Mouse (Mus musculus) macrophage (primary cell): Measurements from ENCODE around the gene Hacd4. TPM values are rescaled to one million over a fixed set of nuclear protein-coding genes. Genes with fewer than 3 reads are reported as not detected.

Experiments used
- H3K27ac ChIP-seq: fragments of 350-480 bp; formaldehyde crosslinking; 2 replicates; pipeline ENCODE4 v1.9.0; 2021
- H3K36me3 ChIP-seq: fragments of 350-480 bp; formaldehyde crosslinking; 2 replicates; pipeline ENCODE4 v1.9.0; 2021; ENCODE audit errors: inconsistent target
- H3K4me3 ChIP-seq: fragments of 350-480 bp; formaldehyde crosslinking; 2 replicates; pipeline ENCODE4 v1.9.0; 2021; ENCODE audit errors: inconsistent target
- H3K79me2 ChIP-seq: fragments of 350-480 bp; formaldehyde crosslinking; 2 replicates; pipeline ENCODE4 v1.9.0; 2021; ENCODE audit errors: inconsistent target
- WGBS: methylation state at CpG from one replicate; pipeline ENCODE4 v1.1.7; 2026; ENCODE audit warnings: inconsistent platforms; ENCODE audit not compliant: missing documents; 5-methylcytosine and 5-hydroxymethylcytosine counted together
- polyA plus RNA-seq: library from polyadenylated mRNA; stranded (reverse); fragments of 250-400 nt; gene quantifications from 3 replicates; pipeline ENCODE4 v1.2.4, GENCODE M21; 2018; ENCODE audit warnings: inconsistent platforms

Hacd4 gene
- polyA plus RNA-seq, 1 experiment from 2014 or later = 180 TPM

DNA sequence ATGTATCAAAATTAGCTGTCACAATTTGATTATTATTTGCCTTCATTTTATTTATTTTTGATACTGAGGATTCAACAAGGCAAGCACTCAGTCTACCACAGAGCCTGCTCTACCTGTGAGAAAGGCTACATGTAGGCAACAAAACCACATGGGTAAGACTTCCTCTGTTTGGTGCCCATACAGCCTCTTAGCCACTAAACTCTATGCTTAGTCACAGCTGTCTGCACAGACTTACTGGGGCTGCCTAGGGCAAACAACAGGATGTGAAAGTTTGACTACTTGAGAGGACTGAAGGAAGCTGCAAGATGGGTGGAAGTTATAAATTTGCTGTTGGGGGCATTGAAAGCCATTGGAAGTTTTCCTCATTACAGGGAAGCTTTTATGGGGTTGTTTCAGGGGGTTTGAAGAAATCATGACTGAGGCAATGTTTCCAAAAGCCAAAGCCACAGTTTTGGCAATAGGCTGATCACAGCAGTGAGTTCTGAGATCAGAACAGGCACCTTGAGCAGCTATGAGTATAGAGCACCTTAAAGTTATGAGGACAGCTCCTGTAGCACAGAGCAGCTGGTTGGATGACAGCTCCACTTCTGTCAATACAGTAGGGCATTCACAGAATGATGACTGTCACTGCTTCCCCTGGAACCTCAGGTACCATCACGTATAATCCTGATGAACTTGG lies 11.5 kb upstream of the Hacd4 start:
- 77% methylated on average over 1 of the region's 1 CpGs for WGBS
- no peaks in the 10 kb centered on the region for H3K36me3 ChIP-seq
- H3K27ac ChIP-seq = peak overlapping the region; percentile 42
- H3K79me2 ChIP-seq = no peaks in the 10 kb centered on the region
- no peak overlapping the region for H3K4me3 ChIP-seq

DNA sequence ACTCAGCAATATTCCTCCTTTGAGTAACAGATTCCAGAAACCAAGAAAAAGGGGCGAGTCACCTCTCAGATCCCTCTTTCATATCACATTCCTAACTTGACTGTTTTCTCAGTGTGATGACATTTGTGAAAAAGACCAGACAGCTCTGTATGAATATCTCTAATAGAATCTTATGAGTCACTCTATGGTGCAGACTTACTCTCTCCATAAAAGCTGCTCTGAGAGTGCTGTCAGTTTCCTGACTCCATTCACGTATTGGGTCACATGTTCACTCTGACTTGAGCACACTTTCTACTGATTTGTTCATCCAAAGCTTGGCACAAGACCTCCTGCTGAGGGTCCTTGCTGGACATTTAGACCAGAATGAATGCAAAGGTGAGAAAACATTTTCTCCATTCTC lies 10.2 kb upstream of the Hacd4 start:
- no peak overlapping the region for H3K27ac ChIP-seq
- no peaks in the 10 kb centered on the region for H3K36me3 ChIP-seq
- no peak overlapping the region for H3K4me3 ChIP-seq
- WGBS = 62% methylated on average over 1 of the region's 2 CpGs
- no peaks in the 10 kb centered on the region for H3K79me2 ChIP-seq

DNA sequence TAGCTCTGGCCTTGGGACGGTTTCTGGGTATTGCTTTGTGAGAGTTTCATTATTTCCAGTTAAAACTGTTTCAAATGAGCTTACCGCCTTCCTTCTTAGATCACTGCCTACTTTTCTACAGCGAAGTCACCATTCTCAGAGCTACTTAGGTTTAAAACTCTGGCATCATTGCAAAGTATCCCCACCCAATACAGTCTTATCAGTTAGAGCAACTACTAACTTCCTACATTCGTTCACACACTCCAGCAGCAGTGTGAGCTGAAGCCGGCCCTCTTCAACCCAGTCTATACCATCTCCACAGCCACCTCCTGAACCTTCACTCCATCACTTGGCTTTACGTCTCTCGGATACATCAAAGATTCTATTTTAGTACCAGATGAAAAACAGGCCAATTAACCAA lies 2.1 kb upstream of the Hacd4 start:
- peaks cover 27% of the 10 kb centered on the region for H3K79me2 ChIP-seq
- no peak overlapping the region for H3K27ac ChIP-seq
- no peak overlapping the region for H3K4me3 ChIP-seq
- WGBS = 92% methylated on average over 7 of the region's 7 CpGs
- 0 out of 2 replicates have a peak, but pooled peaks cover 5% of the 10 kb centered on the region for H3K36me3 ChIP-seq

DNA sequence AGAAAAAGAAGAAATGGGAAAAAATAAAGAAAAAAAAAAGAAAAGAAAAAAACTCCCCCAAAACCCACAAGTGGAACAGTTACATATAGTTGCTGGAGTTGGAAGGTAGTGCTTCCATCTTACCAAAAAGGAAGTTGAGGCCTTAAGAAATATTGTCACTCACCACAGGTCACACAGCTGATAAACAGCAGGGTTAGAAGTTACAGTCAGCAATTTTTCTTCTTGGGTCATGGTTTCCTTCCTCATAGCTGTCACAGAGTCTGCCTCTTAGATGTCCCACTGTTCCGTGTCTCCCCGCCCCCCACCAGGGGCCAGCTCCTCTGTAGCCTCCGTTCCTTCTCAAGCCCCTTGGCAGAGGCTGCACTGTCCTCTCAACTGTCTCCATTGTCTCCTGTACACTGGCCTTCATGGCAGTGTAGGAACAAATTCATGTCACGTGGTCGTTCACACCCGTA lies 968 bp upstream of the Hacd4 start:
- H3K36me3 ChIP-seq = peaks cover 15% of the 10 kb centered on the region; the same call in 1 of the 2 replicates
- H3K27ac ChIP-seq = peak overlapping the region; percentile 96
- no peak overlapping the region for H3K4me3 ChIP-seq
- peaks cover 37% of the 10 kb centered on the region for H3K79me2 ChIP-seq
- 6% methylated on average over 6 of the region's 6 CpGs for WGBS

DNA sequence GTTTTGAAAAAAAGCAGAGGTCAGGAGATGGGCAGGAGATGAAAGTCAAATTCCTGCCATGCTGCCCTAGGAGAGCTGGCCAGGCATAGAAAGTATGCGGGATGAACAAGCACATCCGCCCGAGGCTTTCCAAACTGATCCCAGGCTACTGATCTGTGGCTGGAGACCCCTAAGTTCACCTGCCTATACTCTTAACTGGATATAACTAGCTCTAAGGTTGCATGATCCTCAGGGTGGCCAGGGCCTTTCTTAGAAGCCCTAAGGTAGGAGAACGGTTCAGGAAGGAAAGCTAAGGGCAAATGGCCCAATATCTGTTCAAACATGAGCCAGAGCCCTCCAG lies 232 bp upstream of the Hacd4 start:
- WGBS = 19% methylated on average over 4 of the region's 4 CpGs
- no peak overlapping the region for H3K4me3 ChIP-seq

DNA sequence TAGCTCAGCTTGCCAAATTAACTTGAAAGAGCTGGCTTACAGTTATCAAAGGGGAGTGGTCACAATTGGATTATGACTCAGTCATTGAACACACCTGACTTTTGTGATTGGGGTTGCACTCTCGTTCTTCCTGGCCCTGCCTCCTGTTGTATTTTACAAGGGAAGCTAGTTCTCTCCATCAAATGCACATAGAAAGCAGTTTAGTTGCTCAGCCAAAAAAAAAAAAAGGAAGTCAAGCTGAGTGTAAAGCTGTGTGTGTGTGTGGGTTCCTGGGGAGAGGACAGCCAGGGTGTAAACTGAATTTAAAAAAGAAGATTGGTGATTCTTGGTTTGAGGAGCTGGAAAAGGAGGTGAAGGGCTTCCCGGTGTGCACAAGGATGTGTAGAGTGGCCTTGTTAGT lies 811 bp downstream of the Hacd4 start:
- peaks cover 51% of the 10 kb centered on the region for H3K79me2 ChIP-seq
- H3K27ac ChIP-seq = peak overlapping the region; percentile 96
- H3K36me3 ChIP-seq = peaks cover 24% of the 10 kb centered on the region; the same call in 1 of the 2 replicates
- peak overlapping the region; percentile 76 for H3K4me3 ChIP-seq
- 0% methylated on average over 2 of the region's 2 CpGs for WGBS

More for the DNA sequence above, 232 bp upstream of the Hacd4 start:
- H3K27ac ChIP-seq = peak overlapping the region; percentile 96
- peaks cover 22% of the 10 kb centered on the region; the same call in 1 of the 2 replicates for H3K36me3 ChIP-seq
- H3K79me2 ChIP-seq = peaks cover 44% of the 10 kb centered on the region

DNA sequence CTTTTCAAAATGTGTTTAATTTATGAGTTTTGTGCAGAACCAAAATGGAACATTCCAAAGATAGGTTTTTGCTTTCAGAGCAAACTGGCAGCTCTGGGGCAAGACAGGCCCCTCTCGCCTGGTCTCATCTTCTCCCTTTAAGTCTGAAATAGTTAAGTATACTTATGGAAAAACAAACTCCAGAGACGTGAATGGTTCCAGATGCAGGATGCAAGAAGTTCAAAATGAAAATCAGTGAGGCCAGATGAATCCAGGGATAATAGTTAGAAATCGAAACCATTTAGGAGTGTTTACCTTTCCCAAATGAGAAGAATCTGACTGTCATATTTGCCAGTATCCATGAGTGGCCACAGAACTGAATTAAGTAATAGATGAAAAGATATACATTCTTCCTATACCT lies 1.6 kb downstream of the Hacd4 start:
- peaks cover 51% of the 10 kb centered on the region for H3K79me2 ChIP-seq
- peaks cover 24% of the 10 kb centered on the region; the same call in 1 of the 2 replicates for H3K36me3 ChIP-seq
- 90% methylated on average over 3 of the region's 3 CpGs for WGBS
- peak overlapping the region; percentile 96 for H3K27ac ChIP-seq
- H3K4me3 ChIP-seq = peak overlapping the region; percentile 76

DNA sequence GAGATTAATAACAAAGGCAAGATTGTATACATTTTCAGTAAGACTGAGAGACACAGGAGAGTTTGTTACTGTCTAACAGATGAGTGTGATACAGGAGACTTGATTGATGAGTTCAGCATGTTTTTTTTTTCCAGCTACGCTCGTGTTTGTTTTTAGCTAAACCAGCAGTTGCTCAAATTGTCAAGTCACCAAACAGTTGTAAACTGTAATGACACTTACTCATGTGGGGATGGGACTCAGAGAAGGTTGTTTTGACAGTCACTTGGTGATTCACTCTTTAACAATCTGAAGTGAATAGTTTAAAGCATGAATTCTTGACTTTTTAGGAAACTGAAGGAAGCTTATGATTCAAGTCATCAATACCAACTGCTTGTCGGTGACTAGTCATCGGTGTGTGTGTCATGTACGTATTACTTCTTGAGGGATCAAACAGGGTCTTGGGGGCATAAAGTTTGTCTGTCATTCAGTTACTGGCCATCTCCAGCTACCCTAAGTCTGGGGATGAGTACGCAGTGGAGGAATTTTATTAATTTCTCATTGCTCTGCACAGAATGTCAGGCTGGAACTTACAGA lies 2.0 kb downstream of the Hacd4 start:
- Histone ChIP-seq H3K27ac (peak overlapping the region; percentile 96), H3K36me3 (peaks cover 24% of the 10 kb centered on the region; the same call in 1 of the 2 replicates), H3K4me3 (no peak overlapping the region), H3K79me2 (peaks cover 54% of the 10 kb centered on the region)
- WGBS = 78% methylated on average over 6 of the region's 6 CpGs

DNA sequence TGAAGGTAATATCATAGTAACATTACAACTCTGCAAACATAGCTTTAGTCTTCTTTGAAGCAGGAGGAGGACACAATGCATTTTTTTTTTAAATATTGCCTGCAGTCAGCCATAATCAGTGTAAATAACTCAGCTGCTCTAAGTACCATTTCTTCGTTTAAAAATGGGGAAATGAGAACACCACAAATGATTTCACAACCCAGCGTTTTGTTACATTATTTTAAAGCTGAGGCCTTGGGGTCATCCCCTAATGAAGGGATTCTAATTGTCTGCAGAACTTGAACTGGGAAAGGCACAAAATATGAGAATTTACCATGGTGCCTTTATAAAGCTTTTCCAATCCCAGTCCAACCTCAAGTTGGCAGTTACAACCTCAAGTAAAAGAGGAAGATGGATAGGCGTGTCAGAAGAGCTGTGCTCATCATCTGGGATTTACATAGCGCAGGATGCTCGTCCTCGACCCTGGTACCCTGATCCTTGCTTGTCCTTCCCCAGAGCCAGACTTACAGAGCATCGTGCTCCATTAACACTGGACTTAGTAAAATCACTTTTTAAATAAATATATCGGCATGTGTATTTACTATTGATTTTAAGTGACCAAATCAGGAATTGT lies 6.2 kb downstream of the Hacd4 start:
- 34% methylated on average over 7 of the region's 8 CpGs for WGBS
- Histone ChIP-seq H3K36me3 (peaks cover 47% of the 10 kb centered on the region), H3K4me3 (no peak overlapping the region), H3K79me2 (peaks cover 52% of the 10 kb centered on the region), H3K27ac (peak overlapping the region; percentile 63)

DNA sequence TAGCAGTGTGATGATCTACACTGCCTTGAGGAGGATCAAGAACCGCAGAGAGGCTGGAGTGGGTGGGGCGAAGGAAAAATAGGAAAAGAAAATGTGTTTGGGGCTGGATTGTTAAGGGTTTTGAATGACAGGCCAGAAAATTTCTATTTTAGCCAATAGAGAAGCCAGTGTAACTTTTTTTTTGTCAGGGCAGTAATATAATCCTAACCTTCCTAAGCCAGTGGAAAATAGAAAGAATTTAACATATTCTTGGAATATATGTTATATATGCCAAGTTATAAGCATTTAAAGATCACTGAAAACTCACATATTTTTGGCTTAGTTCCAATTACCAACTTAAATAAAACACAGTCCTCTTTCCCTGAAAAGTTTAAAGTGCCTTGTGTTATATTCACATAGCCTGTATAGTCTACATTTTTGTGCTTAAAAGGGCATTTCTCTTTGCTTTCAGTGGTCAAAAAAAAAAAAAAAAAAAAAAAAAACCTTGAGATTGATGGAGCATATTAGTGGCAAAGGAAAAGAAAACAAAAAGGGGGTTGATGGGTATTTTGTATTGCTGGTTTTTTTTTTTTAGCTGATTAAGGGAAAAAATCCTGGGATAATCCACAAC lies 11.0 kb downstream of the Hacd4 start:
- H3K79me2 ChIP-seq = peaks cover 13% of the 10 kb centered on the region; the same call in 1 of the 2 replicates
- H3K27ac ChIP-seq = no peak overlapping the region
- H3K4me3 ChIP-seq = no peak overlapping the region
- 100% methylated on average over 2 of the region's 2 CpGs for WGBS
- H3K36me3 ChIP-seq = peaks cover 66% of the 10 kb centered on the region

DNA sequence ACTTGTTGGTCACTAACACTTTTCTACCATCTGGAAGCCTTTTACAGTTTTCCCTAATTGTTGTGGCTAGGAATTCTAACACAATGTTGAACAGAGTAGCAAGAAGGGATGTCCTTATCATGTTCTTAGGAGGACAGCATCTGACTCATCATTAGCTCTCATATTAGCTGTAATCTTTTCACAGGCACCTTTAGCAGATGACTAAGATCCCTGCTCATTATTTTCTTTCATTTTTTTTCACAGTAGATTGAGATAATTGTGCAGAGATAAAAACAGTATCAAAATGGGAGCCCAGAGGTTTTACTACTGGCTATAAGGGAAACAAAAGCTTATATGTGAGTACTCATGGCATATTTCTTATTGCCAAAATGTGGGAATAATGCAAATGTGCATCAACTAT lies 14.2 kb downstream of the Hacd4 start:
- Histone ChIP-seq H3K4me3 (no peak overlapping the region), H3K36me3 (peaks cover 61% of the 10 kb centered on the region), H3K79me2 (no peaks in the 10 kb centered on the region; the same call in 1 of the 2 replicates), H3K27ac (no peak overlapping the region)

DNA sequence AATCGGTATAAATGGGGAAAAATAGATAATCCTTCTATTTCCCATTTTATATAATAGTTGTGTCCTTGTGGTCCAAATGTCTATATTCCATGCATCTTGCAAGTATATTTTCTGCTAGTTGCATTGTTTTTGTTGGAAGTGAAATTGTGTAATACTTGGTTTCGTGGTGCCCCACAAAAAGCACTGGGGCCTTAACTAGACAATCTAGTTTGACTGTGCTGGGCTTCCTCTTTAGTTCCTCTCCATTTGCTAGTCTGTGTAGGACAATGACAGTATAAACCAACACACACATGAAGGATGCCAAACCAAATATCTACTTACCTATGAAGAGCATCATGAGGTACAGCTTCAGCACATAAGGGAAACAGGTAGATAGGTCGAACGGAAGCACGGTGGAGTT lies 19.4 kb downstream of the Hacd4 start:
- WGBS = 76% methylated on average over 5 of the region's 5 CpGs
- Histone ChIP-seq H3K4me3 (no peak overlapping the region), H3K79me2 (no peaks in the 10 kb centered on the region), H3K36me3 (peaks cover 41% of the 10 kb centered on the region), H3K27ac (peak overlapping the region; percentile 24)

DNA sequence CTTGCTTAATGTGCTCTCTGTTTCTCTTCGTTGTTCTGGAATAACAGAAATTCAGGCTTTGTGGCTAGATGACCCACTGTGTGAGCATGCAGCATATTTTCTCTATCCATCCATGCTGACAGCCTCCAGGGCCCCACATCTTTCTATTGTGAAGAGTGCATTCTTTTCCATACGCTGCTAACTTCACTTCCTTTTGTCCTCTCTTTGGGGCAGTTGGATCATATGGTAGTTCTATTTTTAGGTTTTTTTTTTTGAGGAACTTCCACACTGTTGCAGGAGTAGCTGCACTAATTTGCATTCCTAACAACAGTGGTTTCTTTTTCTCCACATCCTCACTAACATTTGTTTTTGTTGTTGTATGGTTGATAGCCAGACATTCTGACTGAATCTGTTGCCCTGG lies 23.7 kb downstream of the Hacd4 start:
- no peak overlapping the region for H3K4me3 ChIP-seq
- peaks cover 47% of the 10 kb centered on the region for H3K36me3 ChIP-seq
- H3K79me2 ChIP-seq = no peaks in the 10 kb centered on the region
- WGBS = 15% methylated on average over 2 of the region's 2 CpGs
- H3K27ac ChIP-seq = peak overlapping the region; percentile 76

DNA sequence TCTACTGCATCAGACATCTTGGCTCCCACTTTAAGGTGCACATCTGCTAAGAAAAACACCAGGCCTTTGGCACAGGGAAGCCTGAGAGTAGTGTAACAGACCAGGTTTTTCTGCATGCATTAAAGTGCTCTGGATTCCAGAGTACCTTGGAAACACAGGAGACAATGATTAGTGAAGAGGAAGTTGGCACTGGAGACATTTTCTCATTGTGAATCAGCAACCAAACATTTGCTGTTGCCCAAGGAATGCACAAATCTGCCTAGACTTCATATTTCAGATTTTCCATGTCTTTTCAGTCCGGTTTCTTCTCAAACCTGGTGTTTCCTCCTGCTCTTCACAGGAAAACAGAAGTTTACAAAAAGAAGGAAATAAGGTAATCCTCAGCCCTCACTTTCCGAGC lies 26.4 kb downstream of the Hacd4 start:
- H3K79me2 ChIP-seq = no peaks in the 10 kb centered on the region
- 70% methylated on average over 2 of the region's 2 CpGs for WGBS
- H3K4me3 ChIP-seq = no peak overlapping the region
- H3K27ac ChIP-seq = no peak overlapping the region
- H3K36me3 ChIP-seq = peaks cover 48% of the 10 kb centered on the region

DNA sequence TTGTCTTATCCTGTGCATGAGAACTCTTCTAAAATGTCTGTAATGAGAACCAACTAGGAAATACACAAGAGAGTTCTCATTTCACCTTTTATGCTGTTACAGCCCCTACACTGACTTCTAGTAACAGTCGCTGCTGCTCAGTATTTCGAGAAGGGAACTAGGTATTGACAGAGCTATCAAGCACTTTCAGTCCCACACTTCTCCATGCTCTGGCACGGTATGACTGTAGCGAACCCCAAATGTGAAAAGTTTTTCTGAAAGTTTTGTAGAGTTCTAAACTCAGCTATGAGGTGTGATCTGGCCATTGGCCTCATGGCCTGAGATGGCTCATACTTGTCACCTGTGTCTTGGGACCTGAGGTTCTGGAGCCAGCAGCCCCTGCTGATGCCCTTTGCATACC lies 29.4 kb downstream of the Hacd4 start:
- Histone ChIP-seq H3K79me2 (no peaks in the 10 kb centered on the region), H3K36me3 (peaks cover 40% of the 10 kb centered on the region), H3K4me3 (no peak overlapping the region), H3K27ac (no peak overlapping the region)
- WGBS = 86% methylated on average over 4 of the region's 4 CpGs
